Mouse (Mus musculus): ENCODE results near the gene Sbno1.

GRCm38 (mm10) chr5:124450641-124451340 lies 25.0 kb upstream of the Sbno1 start:
- TF ChIP-seq CTCF (IDR thresholded peaks at IDR 0.05): no peak
- TF ChIP-seq POLR2A (IDR thresholded peaks at IDR 0.05; ENCODE audit: insufficient read depth, low read depth, low read length): 0 out of 2 replicates have a peak, but pooled peaks have one; percentile 5
- no peak; the same call in 1 of the 2 replicates for TF ChIP-seq EP300 (IDR thresholded peaks at IDR 0.05; ENCODE audit: insufficient read depth, low read depth, low read length)
